Mouse (Mus musculus): ENCODE measurements around the gene Rps11.

DNA sequence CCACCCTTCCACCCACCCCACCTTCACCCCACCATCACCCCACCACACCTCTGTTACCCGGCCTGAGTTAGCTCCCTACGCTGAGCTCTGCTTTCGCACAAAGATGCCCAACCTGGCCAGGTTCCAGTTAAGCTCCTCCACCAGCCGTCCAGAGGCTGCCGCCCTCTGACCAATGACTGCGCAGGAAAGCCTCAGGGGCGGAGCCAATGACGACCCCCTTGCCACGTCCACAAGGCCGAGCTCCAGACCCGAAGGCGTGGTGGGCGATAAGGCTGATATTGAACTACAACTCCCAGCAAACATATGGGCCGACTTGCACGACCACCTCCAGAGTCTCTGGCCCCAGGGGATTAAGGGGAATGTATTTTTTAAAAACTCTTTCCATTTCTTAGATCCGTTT, 32.2 kb downstream of the Rps11 start, which contains the start of gene Rcn3:
- TF ChIP-seq POLR2A (IDR thresholded peaks at IDR 0.05; ENCODE audit: low read depth, low read length) (peak; percentile 93), CTCF (IDR thresholded peaks at IDR 0.05; ENCODE audit: borderline replicate concordance, insufficient read depth, low read length) (no peak)
